Mouse (Mus musculus) small intestine, adult 2 months (tissue): Measurements from ENCODE around the gene Rab31.

Experiments used
- CTCF ChIP-seq: fragments of 200-500 bp; IDR thresholded peaks from 2 replicates; pipeline ENCODE4 v1.5.1; 2012; ENCODE audit warnings: low read depth, mild to moderate bottlenecking, control low read depth, inconsistent platforms, low read length, moderate library complexity, mixed read lengths; ENCODE audit not compliant: insufficient replicate concordance, insufficient read length; ENCODE audit errors: extremely low read depth
- POLR2A ChIP-seq: fragments of 200-500 bp; IDR thresholded peaks from 2 replicates; pipeline ENCODE4 v1.6.1; 2012; ENCODE audit warnings: low read depth, mild to moderate bottlenecking, control low read depth, inconsistent platforms, low read length, moderate library complexity

DNA sequence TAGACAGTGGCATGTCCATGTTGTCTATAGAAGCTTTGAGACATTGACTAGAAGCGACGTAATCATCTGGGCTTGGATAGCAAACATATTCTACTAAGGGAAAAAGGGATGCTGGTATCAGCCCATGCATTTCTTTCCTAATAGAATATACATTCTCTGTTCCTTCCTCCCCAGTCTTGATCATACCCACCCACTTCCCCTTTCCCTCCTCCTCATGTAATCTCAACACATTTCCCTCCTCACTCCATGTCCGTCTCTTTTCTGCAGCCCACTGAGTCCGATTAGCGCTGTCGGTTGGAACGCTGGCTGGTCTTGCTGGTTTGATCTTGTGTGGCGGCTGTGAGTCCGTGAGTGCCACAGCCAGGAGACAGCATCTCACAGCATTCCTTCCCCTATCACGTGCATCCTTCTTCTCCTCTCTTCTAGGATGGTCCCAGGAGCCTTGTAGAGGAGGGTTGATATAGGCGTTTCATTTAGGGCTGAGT lies 130.8 kb downstream of the Rab31 start, which contains the start of gene Txndc2:
- TF ChIP-seq CTCF, result no peak
- no peak for TF ChIP-seq POLR2A
